Comparison of ENCODE assay signal across 13 mouse cellular contexts in the genomic region with DNA sequence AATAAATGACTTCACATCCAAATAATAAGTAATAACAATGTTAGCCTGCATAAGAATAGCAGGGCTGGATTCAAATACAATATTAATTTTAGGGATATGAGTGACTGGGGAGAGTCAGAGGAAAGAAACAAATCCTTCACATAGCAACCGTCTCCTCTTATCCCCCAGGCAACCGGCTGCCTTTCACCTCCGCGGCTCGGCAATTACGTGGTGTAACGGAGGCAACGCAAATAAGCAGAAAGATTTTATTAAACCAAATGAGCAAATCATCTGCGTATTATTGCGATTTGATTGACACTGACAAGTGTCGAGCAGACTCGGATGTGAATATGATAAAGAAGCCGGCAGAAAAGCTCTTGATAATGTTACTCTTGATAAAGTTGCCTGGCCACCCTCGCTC. TPM values are rescaled to one million over a fixed set of nuclear protein-coding genes. Genes with fewer than 3 reads are reported as not detected.
DNase-seq lines count a peak whose midpoint lies in the region; ATAC-seq and TF ChIP-seq lines count a peak whose summit lies in the region.
"Had no signal": no experiment of that assay in that cellular context is flagged by ENCODE, and none has a peak within 500 bp of the region (broad histone marks: within the 10 kb centered on the region; RNA-seq: fewer than 3 reads in every experiment).

No protein-coding gene starts in this region.

- H3K9ac ChIP-seq in forebrain, embryonic 13.5 days = no peak overlapping the region
- H3K9ac ChIP-seq in midbrain, postnatal 0 days (replicated peaks; ENCODE audit: low read length, poor library complexity, severe bottlenecking) = no peak overlapping the region
- H3K9ac ChIP-seq: embryonic facial prominence, embryonic 15.5 days; limb, embryonic 12.5 days had no signal

- ATAC-seq in forebrain, embryonic 13.5 days = peak; percentile 51; the same call in 1 of the 2 replicates
- no peak; the same call in 1 of the 2 replicates for ATAC-seq in midbrain, postnatal 0 days (ENCODE audit: low FRiP score)

- intact Hi-C loops in gastrocnemius, adult 2 months (cut with DNase I) = no loop called here

- H3K4me1 ChIP-seq in forebrain, embryonic 13.5 days = peaks cover 21% of the 10 kb centered on the region
- peaks cover 13% of the 10 kb centered on the region; the same call in 1 of the 2 replicates for H3K4me1 ChIP-seq in midbrain, postnatal 0 days (ENCODE audit: insufficient read depth, low read length)
- H3K4me1 ChIP-seq: embryonic facial prominence, embryonic 15.5 days had no signal

- no peak for DNase-seq in gastrocnemius, adult 2 months
- DNase-seq in gastrocnemius, postnatal 25 days = no peak
- peak; percentile 37 to 62 for DNase-seq in layer of hippocampus, adult 2 months (ENCODE audit: low spot score in 2 of 2)
- peak; percentile 24 for DNase-seq in midbrain, postnatal 0 days (ENCODE audit: low spot score)
- DNase-seq in urinary bladder, adult 2 months (ENCODE audit: low spot score) = no peak
- no peak for DNase-seq in cerebellum, postnatal 14 days
- DNase-seq in heart, adult 8-10 months (ENCODE audit: low spot score) = no peak
- DNase-seq: cerebellum, adult 11-12 months; heart, postnatal 14 days; lung, postnatal 36 days had no signal

- H3K4me2 ChIP-seq in forebrain, embryonic 13.5 days = peak overlapping the region; percentile 39
- H3K4me2 ChIP-seq in midbrain, postnatal 0 days (ENCODE audit: low read depth, low read length, poor library complexity, severe bottlenecking) = peak overlapping the region; percentile 48
- H3K4me2 ChIP-seq: embryonic facial prominence, embryonic 15.5 days; limb, embryonic 12.5 days had no signal

- no peak overlapping the region for H3K27ac ChIP-seq in gastrocnemius, adult 2 months
- H3K27ac ChIP-seq in forebrain, embryonic 13.5 days = no peak overlapping the region
- H3K27ac ChIP-seq in layer of hippocampus, adult 2 months = peak overlapping the region; percentile 84
- no peak overlapping the region for H3K27ac ChIP-seq in midbrain, postnatal 0 days (ENCODE audit: low read depth, low read length)
- H3K27ac ChIP-seq: embryonic facial prominence, embryonic 15.5 days; limb, embryonic 12.5 days had no signal

- TF ChIP-seq CTCF in gastrocnemius, adult 2 months (IDR thresholded peaks at IDR 0.05) = no peak
- no peak for TF ChIP-seq CTCF in layer of hippocampus, adult 2 months (conservative IDR thresholded peaks at IDR 0.05)
- no peak for TF ChIP-seq CTCF in midbrain, postnatal 0 days (IDR thresholded peaks at IDR 0.05)

- H3K4me3 ChIP-seq in gastrocnemius, adult 2 months = peak overlapping the region; percentile 35
- no peak overlapping the region for H3K4me3 ChIP-seq in forebrain, embryonic 13.5 days
- H3K4me3 ChIP-seq in layer of hippocampus, adult 2 months = peak overlapping the region; percentile 40
- no peak overlapping the region for H3K4me3 ChIP-seq in midbrain, postnatal 0 days (ENCODE audit: low read depth, low read length)
- H3K4me3 ChIP-seq: embryonic facial prominence, embryonic 15.5 days; limb, embryonic 12.5 days had no signal

- no peaks in the 10 kb centered on the region for H3K9me3 ChIP-seq in forebrain, embryonic 13.5 days (replicated peaks)
- no peaks in the 10 kb centered on the region for H3K9me3 ChIP-seq in midbrain, postnatal 0 days (ENCODE audit: low read length)
- H3K9me3 ChIP-seq: embryonic facial prominence, embryonic 15.5 days; limb, embryonic 12.5 days had no signal

- no peaks in the 10 kb centered on the region for H3K27me3 ChIP-seq in forebrain, embryonic 13.5 days
- H3K27me3 ChIP-seq in midbrain, postnatal 0 days (ENCODE audit: insufficient read depth, low read length) = no peaks in the 10 kb centered on the region
- H3K27me3 ChIP-seq: embryonic facial prominence, embryonic 15.5 days had no signal

- no peaks in the 10 kb centered on the region for H3K36me3 ChIP-seq in forebrain, embryonic 13.5 days (ENCODE audit: poor library complexity, severe bottlenecking)
- H3K36me3 ChIP-seq in midbrain, postnatal 0 days (ENCODE audit: insufficient read depth, low read length) = no peaks in the 10 kb centered on the region
- H3K36me3 ChIP-seq: embryonic facial prominence, embryonic 15.5 days; limb, embryonic 12.5 days had no signal

- WGBS in forebrain, embryonic 13.5 days = 27% methylated on average over 14 of the region's 14 CpGs
- 13% methylated on average over 14 of the region's 14 CpGs for WGBS in midbrain, postnatal 0 days

RNA-seq across cellular contexts. Expression of a gene that starts 28.9 kb away (rescaled TPM):
- 10 to 100 TPM; 51.7 to 54.2 TPM for total RNA-seq in gastrocnemius, adult 2 months (2021)
- 10 to 100 TPM; 33.2 to 38.1 TPM for total RNA-seq in gastrocnemius, postnatal 25 days (2021)
- 119 and 122 TPM in 2 replicates for polyA plus RNA-seq in forebrain, embryonic 13.5 days (2015; fragmentation: Nextera tagmentation; extraction: Ambion mirVana)
- 10 to 100 TPM; 93.4 to 93.9 TPM for total RNA-seq in layer of hippocampus, adult 2 months (2021)
- total RNA-seq in midbrain, postnatal 0 days (2014; rRNA removed) = 133 and 163 TPM in 2 replicates
- polyA plus RNA-seq in midbrain, postnatal 0 days (2015; fragmentation: Nextera tagmentation; extraction: Ambion mirVana) = 133 and 134 TPM in 2 replicates
- 79.8 and 88.9 TPM in 2 replicates for polyA plus RNA-seq in urinary bladder, adult 2 months (2012; rRNA removed)
- total RNA-seq in heart, adult 8-10 months (2022) = 10 to 100 TPM; 60.2 to 65.7 (median 62.4) TPM

Comparison
In these comparisons a context has a peak if more than half of its experiments do, and no peak if none do; other contexts are left out.
1. DNase-seq: peak in layer of hippocampus, adult 2 months (2 of 2) and midbrain, postnatal 0 days (single experiment); none in gastrocnemius, adult 2 months (single experiment), gastrocnemius, postnatal 25 days (single experiment), urinary bladder, adult 2 months (single experiment), cerebellum, postnatal 14 days (0 of 2) and heart, adult 8-10 months (single experiment).
2. H3K4me3 ChIP-seq: peak in gastrocnemius, adult 2 months (single experiment) and layer of hippocampus, adult 2 months (single experiment); none in forebrain, embryonic 13.5 days (single experiment) and midbrain, postnatal 0 days (single experiment).